Mouse (Mus musculus): ENCODE measurements around the gene Rfc1. TPM values are rescaled to one million over a fixed set of nuclear protein-coding genes. Genes with fewer than 3 reads are reported as not detected.
"Not testable (repeated sequence)": the region's sequence is repeated elsewhere in the genome, so short reads cannot be mapped to it uniquely, and the experiment has no call there.

Rfc1 gene
- polyA plus RNA-seq, 1 experiment from 2014 or later: 38.5 TPM

- WGBS: 82% methylated on average over 9 of the region's 9 CpGs
- Histone ChIP-seq H3K36me3 (ENCODE audit: control insufficient read depth, insufficient read depth) (peaks cover 3% of the 10 kb centered on the region; the same call in 1 of the 2 replicates), H3K9me3 (ENCODE audit: control insufficient read depth, low read length) (no peaks in the 10 kb centered on the region), H3K4me1 (replicated peaks; ENCODE audit: control insufficient read depth, insufficient read depth, low read length) (no peaks in the 10 kb centered on the region), H3K9ac (replicated peaks; ENCODE audit: low read depth, low read length) (no peak overlapping the region), H3K27ac (ENCODE audit: low read length) (no peak overlapping the region), H3K4me3 (replicated peaks; ENCODE audit: low read length) (no peak overlapping the region), H3K27me3 (replicated peaks; ENCODE audit: control insufficient read depth, insufficient read depth, low read length) (no peaks in the 10 kb centered on the region), H3K4me2 (ENCODE audit: low read length) (no peak overlapping the region)
- no peak for ATAC-seq
Measured at GRCm38 (mm10) chr5:65319176-65319575, 16.3 kb downstream of the Rfc1 start.

GRCm38 (mm10) chr5:65308866-65309265 is 26.6 kb downstream of the Rfc1 start:
- Histone ChIP-seq H3K9me3 (ENCODE audit: control insufficient read depth, low read length) (no peaks in the 10 kb centered on the region), H3K27me3 (replicated peaks; ENCODE audit: control insufficient read depth, insufficient read depth, low read length) (no peaks in the 10 kb centered on the region), H3K4me2 (ENCODE audit: low read length) (no peak overlapping the region), H3K36me3 (ENCODE audit: control insufficient read depth, insufficient read depth) (peaks cover 6% of the 10 kb centered on the region), H3K9ac (replicated peaks; ENCODE audit: low read depth, low read length) (no peak overlapping the region), H3K27ac (ENCODE audit: low read length) (no peak overlapping the region), H3K4me3 (replicated peaks; ENCODE audit: low read length) (no peak overlapping the region), H3K4me1 (replicated peaks; ENCODE audit: control insufficient read depth, insufficient read depth, low read length) (no peaks in the 10 kb centered on the region)
- WGBS: 95% methylated on average over 3 of the region's 3 CpGs
- ATAC-seq: no peak

- Histone ChIP-seq H3K4me3 (replicated peaks; ENCODE audit: low read length) (no peak overlapping the region), H3K27ac (ENCODE audit: low read length) (no peak overlapping the region), H3K9me3 (ENCODE audit: control insufficient read depth, low read length) (no peaks in the 10 kb centered on the region), H3K9ac (replicated peaks; ENCODE audit: low read depth, low read length) (no peak overlapping the region), H3K27me3 (replicated peaks; ENCODE audit: control insufficient read depth, insufficient read depth, low read length) (no peaks in the 10 kb centered on the region), H3K4me2 (ENCODE audit: low read length) (no peak overlapping the region), H3K36me3 (ENCODE audit: control insufficient read depth, insufficient read depth) (peaks cover 6% of the 10 kb centered on the region), H3K4me1 (replicated peaks; ENCODE audit: control insufficient read depth, insufficient read depth, low read length) (no peaks in the 10 kb centered on the region)
- 97% methylated on average over 7 of the region's 7 CpGs for WGBS
- no peak for ATAC-seq
Measured at GRCm38 (mm10) chr5:65308208-65308607, 27.3 kb downstream of the Rfc1 start.

- H3K9me3 ChIP-seq (ENCODE audit: control insufficient read depth, low read length): no peaks in the 10 kb centered on the region
- H3K27me3 ChIP-seq (replicated peaks; ENCODE audit: control insufficient read depth, insufficient read depth, low read length): no peaks in the 10 kb centered on the region
- H3K4me1 ChIP-seq (replicated peaks; ENCODE audit: control insufficient read depth, insufficient read depth, low read length): no peaks in the 10 kb centered on the region
- no peak overlapping the region for H3K4me2 ChIP-seq (ENCODE audit: low read length)
- no peak for ATAC-seq
- H3K36me3 ChIP-seq (ENCODE audit: control insufficient read depth, insufficient read depth): no peaks in the 10 kb centered on the region
- H3K4me3 ChIP-seq (replicated peaks; ENCODE audit: low read length): no peak overlapping the region
- H3K9ac ChIP-seq (replicated peaks; ENCODE audit: low read depth, low read length): no peak overlapping the region
- 70% methylated on average over 9 of the region's 9 CpGs for WGBS
- H3K27ac ChIP-seq (ENCODE audit: low read length): no peak overlapping the region
Measured at GRCm38 (mm10) chr5:65305516-65305915, 30.0 kb downstream of the Rfc1 start.

GRCm38 (mm10) chr5:65300121-65300520 is 35.3 kb downstream of the Rfc1 start:
- Histone ChIP-seq H3K36me3 (ENCODE audit: control insufficient read depth, insufficient read depth) (no peaks in the 10 kb centered on the region), H3K4me1 (replicated peaks; ENCODE audit: control insufficient read depth, insufficient read depth, low read length) (no peaks in the 10 kb centered on the region), H3K4me3 (replicated peaks; ENCODE audit: low read length) (no peak overlapping the region), H3K9ac (replicated peaks; ENCODE audit: low read depth, low read length) (no peak overlapping the region), H3K27me3 (replicated peaks; ENCODE audit: control insufficient read depth, insufficient read depth, low read length) (no peaks in the 10 kb centered on the region), H3K9me3 (ENCODE audit: control insufficient read depth, low read length) (no peaks in the 10 kb centered on the region), H3K27ac (ENCODE audit: low read length) (no peak overlapping the region), H3K4me2 (ENCODE audit: low read length) (no peak overlapping the region)
- ATAC-seq: no peak
- 92% methylated on average over 9 of the region's 9 CpGs for WGBS

- H3K27ac ChIP-seq (ENCODE audit: low read length); H3K27me3 ChIP-seq (replicated peaks; ENCODE audit: control insufficient read depth, insufficient read depth, low read length); H3K36me3 ChIP-seq (ENCODE audit: control insufficient read depth, insufficient read depth); H3K4me2 ChIP-seq (ENCODE audit: low read length); H3K9me3 ChIP-seq (ENCODE audit: control insufficient read depth, low read length); H3K9ac ChIP-seq (replicated peaks; ENCODE audit: low read depth, low read length); H3K4me3 ChIP-seq (replicated peaks; ENCODE audit: low read length); H3K4me1 ChIP-seq (replicated peaks; ENCODE audit: control insufficient read depth, insufficient read depth, low read length); ATAC-seq: not testable (repeated sequence)
- WGBS: 96% methylated on average over 1 of the region's 1 CpGs
Measured at GRCm38 (mm10) chr5:65299623-65300022, 35.8 kb downstream of the Rfc1 start.

- no peak overlapping the region for H3K27ac ChIP-seq (ENCODE audit: low read length)
- H3K27me3 ChIP-seq (replicated peaks; ENCODE audit: control insufficient read depth, insufficient read depth, low read length): no peaks in the 10 kb centered on the region
- no peaks in the 10 kb centered on the region for H3K9me3 ChIP-seq (ENCODE audit: control insufficient read depth, low read length)
- 88% methylated on average over 7 of the region's 7 CpGs for WGBS
- no peak overlapping the region for H3K9ac ChIP-seq (replicated peaks; ENCODE audit: low read depth, low read length)
- no peak overlapping the region for H3K4me3 ChIP-seq (replicated peaks; ENCODE audit: low read length)
- ATAC-seq: no peak
- H3K36me3 ChIP-seq (ENCODE audit: control insufficient read depth, insufficient read depth): peaks cover 2% of the 10 kb centered on the region; the same call in 1 of the 2 replicates
- no peak overlapping the region for H3K4me2 ChIP-seq (ENCODE audit: low read length)
- no peaks in the 10 kb centered on the region for H3K4me1 ChIP-seq (replicated peaks; ENCODE audit: control insufficient read depth, insufficient read depth, low read length)
Measured at GRCm38 (mm10) chr5:65298167-65298950, 37.1 kb downstream of the Rfc1 start.

- Histone ChIP-seq H3K27ac (ENCODE audit: low read length) (no peak overlapping the region), H3K4me1 (replicated peaks; ENCODE audit: control insufficient read depth, insufficient read depth, low read length) (no peaks in the 10 kb centered on the region), H3K36me3 (ENCODE audit: control insufficient read depth, insufficient read depth) (peaks cover 8% of the 10 kb centered on the region; the same call in 1 of the 2 replicates), H3K9me3 (ENCODE audit: control insufficient read depth, low read length) (no peaks in the 10 kb centered on the region), H3K4me3 (replicated peaks; ENCODE audit: low read length) (no peak overlapping the region), H3K27me3 (replicated peaks; ENCODE audit: control insufficient read depth, insufficient read depth, low read length) (no peaks in the 10 kb centered on the region), H3K9ac (replicated peaks; ENCODE audit: low read depth, low read length) (no peak overlapping the region), H3K4me2 (ENCODE audit: low read length) (no peak overlapping the region)
- WGBS: 73% methylated on average over 2 of the region's 2 CpGs
- no peak for ATAC-seq
Measured at GRCm38 (mm10) chr5:65294270-65294669, 41.2 kb downstream of the Rfc1 start.

- no peaks in the 10 kb centered on the region for H3K9me3 ChIP-seq (ENCODE audit: control insufficient read depth, low read length)
- H3K27ac ChIP-seq (ENCODE audit: low read length): no peak overlapping the region
- WGBS: 82% methylated on average over 6 of the region's 6 CpGs
- H3K9ac ChIP-seq (replicated peaks; ENCODE audit: low read depth, low read length): no peak overlapping the region
- H3K36me3 ChIP-seq (ENCODE audit: control insufficient read depth, insufficient read depth): peaks cover 8% of the 10 kb centered on the region; the same call in 1 of the 2 replicates
- H3K4me1 ChIP-seq (replicated peaks; ENCODE audit: control insufficient read depth, insufficient read depth, low read length): no peaks in the 10 kb centered on the region
- no peak for ATAC-seq
- no peaks in the 10 kb centered on the region for H3K27me3 ChIP-seq (replicated peaks; ENCODE audit: control insufficient read depth, insufficient read depth, low read length)
- H3K4me2 ChIP-seq (ENCODE audit: low read length): no peak overlapping the region
- H3K4me3 ChIP-seq (replicated peaks; ENCODE audit: low read length): no peak overlapping the region
Measured at GRCm38 (mm10) chr5:65293627-65294026, 41.8 kb downstream of the Rfc1 start.

Data from forebrain, embryonic 16.5 days (tissue).